Mouse (Mus musculus) lung, embryonic 14.5 days (tissue): Measurements from ENCODE around the gene Nav3. TPM values are rescaled to one million over a fixed set of nuclear protein-coding genes. Genes with fewer than 3 reads are reported as not detected.
A peak's percentile ranks its signal among the peaks of the same experiment; 100 is the strongest.

ENCODE experiments used
- ATAC-seq: fragments of 200-750 bp; cut with Nextera tagmentation; 2 replicates; pipeline ENCODE4 v1.8.0; 2017; ENCODE audit warnings: mild to moderate bottlenecking, moderate TSS enrichment, moderate library complexity; ENCODE audit not compliant: insufficient read depth
- DNase-seq: peaks from one replicate; pipeline ENCODE4 v3.0.0-alpha.2; 2015
- H3K27ac ChIP-seq: fragments of 300-500 bp; sonication (generic); 2 replicates; pipeline ENCODE4 v1.5.1; 2014; ENCODE audit warnings: low read depth, mild to moderate bottlenecking, moderate library complexity
- H3K27me3 ChIP-seq: fragments of 300-500 bp; sonication (generic); 2 replicates; pipeline ENCODE4 v1.6.1; 2014; ENCODE audit warnings: low read length, control low read depth; ENCODE audit not compliant: insufficient read depth
- H3K36me3 ChIP-seq: fragments of 300-500 bp; sonication (generic); 2 replicates; pipeline ENCODE4 v1.6.1; 2014; ENCODE audit warnings: control low read depth; ENCODE audit not compliant: insufficient read depth
- H3K4me1 ChIP-seq: fragments of 300-500 bp; sonication (generic); 2 replicates; pipeline ENCODE4 v1.6.1; 2014; ENCODE audit warnings: antibody characterized with exemption, control low read depth; ENCODE audit not compliant: insufficient read depth
- H3K4me2 ChIP-seq: fragments of 300-500 bp; sonication (generic); 2 replicates; pipeline ENCODE4 v1.6.1; 2014; ENCODE audit warnings: mild to moderate bottlenecking
- H3K4me3 ChIP-seq: fragments of 300-500 bp; sonication (generic); 2 replicates; pipeline ENCODE4 v1.5.1; 2014; ENCODE audit warnings: low read depth, low read length
- H3K9ac ChIP-seq: fragments of 300-500 bp; sonication (generic); 2 replicates; pipeline ENCODE4 v1.6.1; 2014
- H3K9me3 ChIP-seq: fragments of 300-500 bp; sonication (generic); 2 replicates; pipeline ENCODE4 v1.6.1; 2016; ENCODE audit warnings: low read depth, low read length, control low read depth
- CTCF ChIP-seq: IDR thresholded peaks from 2 replicates; pipeline ENCODE4 v1.5.1; 2016; ENCODE audit warnings: antibody characterized with exemption, low read depth
- WGBS: fragments of 180-500 bp; shearing (Covaris S2); extraction: QIAGEN DNeasy Blood & Tissue Kit; methylation state at CpG from one replicate; pipeline ENCODE4 v1.1.7; 2014; 5-methylcytosine and 5-hydroxymethylcytosine counted together
- polyA plus RNA-seq: library from polyadenylated mRNA; unstranded; fragments of >200 nt; fragmentation: Nextera tagmentation; extraction: Ambion mirVana; gene quantifications from 2 replicates; pipeline ENCODE4 v1.2.1, GENCODE M21; 2014

Gene Nav3
- polyA plus RNA-seq, 1 experiment from 2014 or later: 3.7 TPM

DNA sequence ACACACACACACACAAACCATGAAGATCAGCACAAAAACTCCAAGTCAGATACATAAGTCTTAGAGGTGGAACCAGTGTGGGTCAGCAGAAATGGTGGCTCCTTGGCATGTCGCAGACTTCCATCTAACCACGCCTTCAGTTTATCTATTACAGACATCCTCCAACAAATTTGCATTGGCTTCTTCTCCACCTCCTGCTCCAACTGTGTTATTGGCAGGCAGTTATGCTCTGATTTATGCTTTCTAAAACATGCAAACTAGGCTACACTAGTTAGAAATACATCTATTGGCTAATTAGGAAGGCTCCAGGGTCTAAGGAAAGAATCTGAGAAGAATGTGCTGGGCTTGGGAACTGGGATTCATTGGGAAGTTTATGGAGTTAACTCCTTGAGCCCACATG is 75.2 kb downstream of the Nav3 start:
- Histone ChIP-seq H3K27ac (no peak overlapping the region), H3K9ac (no peak overlapping the region), H3K36me3 (no peaks in the 10 kb centered on the region), H3K4me1 (no peaks in the 10 kb centered on the region), H3K9me3 (no peaks in the 10 kb centered on the region), H3K27me3 (no peaks in the 10 kb centered on the region), H3K4me2 (no peak overlapping the region), H3K4me3 (no peak overlapping the region)
- DNase-seq: no peak
- ATAC-seq: no peak
- no peak for TF ChIP-seq CTCF
- 86% methylated on average over 2 of the region's 2 CpGs for WGBS

GRCm38 (mm10) chr10:110372724-110373455 is 83.1 kb downstream of the Nav3 start:
- H3K4me3 ChIP-seq: no peak overlapping the region
- H3K9me3 ChIP-seq: no peaks in the 10 kb centered on the region
- TF ChIP-seq CTCF: no peak
- H3K36me3 ChIP-seq: no peaks in the 10 kb centered on the region
- H3K4me2 ChIP-seq: no peak overlapping the region
- ATAC-seq (0 out of 2 replicates have a peak, but pooled peaks have one; percentile 35), DNase-seq (peak; percentile 65)
- H3K9ac ChIP-seq: no peak overlapping the region
- H3K4me1 ChIP-seq: no peaks in the 10 kb centered on the region
- H3K27ac ChIP-seq: no peak overlapping the region
- no peaks in the 10 kb centered on the region for H3K27me3 ChIP-seq
- WGBS: 56% methylated on average over 11 of the region's 11 CpGs

DNA sequence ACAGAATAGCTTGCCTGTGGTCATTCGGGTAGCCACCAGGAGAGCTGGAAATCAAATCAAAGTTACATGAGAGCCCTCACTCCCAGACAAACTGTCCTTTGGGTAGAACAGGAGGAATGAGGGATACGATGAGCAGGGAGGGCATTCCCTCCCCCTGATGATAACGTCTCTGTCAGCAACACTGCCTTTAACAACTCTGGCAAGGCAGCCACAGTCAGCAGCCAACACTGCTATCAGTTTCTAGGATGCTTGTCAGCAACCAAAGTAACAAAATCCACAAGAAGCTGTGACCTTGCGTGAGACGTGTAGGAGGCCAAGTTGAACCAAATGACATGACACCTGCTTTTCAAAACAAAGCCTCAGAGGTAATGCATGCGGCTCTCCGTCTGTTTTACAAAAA is 103.9 kb downstream of the Nav3 start:
- DNase-seq: no peak
- no peak for TF ChIP-seq CTCF
- Histone ChIP-seq H3K9ac (no peak overlapping the region), H3K27ac (no peak overlapping the region), H3K4me3 (no peak overlapping the region), H3K9me3 (no peaks in the 10 kb centered on the region), H3K4me1 (no peaks in the 10 kb centered on the region), H3K4me2 (no peak overlapping the region), H3K36me3 (no peaks in the 10 kb centered on the region), H3K27me3 (no peaks in the 10 kb centered on the region)
- no peak for ATAC-seq
- 52% methylated on average over 7 of the region's 7 CpGs for WGBS

DNA sequence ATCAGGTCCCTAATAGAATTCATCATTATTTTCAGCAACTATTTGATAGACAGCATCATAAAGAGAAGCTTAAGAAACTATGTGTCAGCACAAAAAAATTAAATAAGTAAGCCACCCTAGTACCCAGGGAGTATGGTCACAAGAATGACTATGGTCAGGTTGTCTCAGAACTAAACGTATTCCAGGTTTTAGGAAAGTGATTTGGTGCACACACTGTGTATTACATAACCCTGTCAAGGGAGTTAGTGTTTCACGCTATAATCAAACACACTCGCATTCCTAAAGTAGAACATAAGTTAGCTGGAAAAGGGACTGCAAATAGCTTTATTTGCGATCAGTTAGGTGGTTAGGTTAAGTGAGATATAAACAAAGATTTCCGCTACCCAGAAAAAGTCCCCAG is 126.0 kb downstream of the Nav3 start:
- H3K27ac ChIP-seq: peak overlapping the region; percentile 63; the same call in 1 of the 2 replicates
- 47% methylated on average over 5 of the region's 5 CpGs for WGBS
- H3K4me2 ChIP-seq: no peak overlapping the region
- H3K9ac ChIP-seq: no peak overlapping the region
- no peaks in the 10 kb centered on the region for H3K4me1 ChIP-seq
- no peak overlapping the region for H3K4me3 ChIP-seq
- no peaks in the 10 kb centered on the region for H3K27me3 ChIP-seq
- ATAC-seq: peak; percentile 66; the same call in 1 of the 2 replicates
- DNase-seq: peak; percentile 32
- H3K9me3 ChIP-seq: no peaks in the 10 kb centered on the region
- no peak for TF ChIP-seq CTCF
- no peaks in the 10 kb centered on the region for H3K36me3 ChIP-seq

DNA sequence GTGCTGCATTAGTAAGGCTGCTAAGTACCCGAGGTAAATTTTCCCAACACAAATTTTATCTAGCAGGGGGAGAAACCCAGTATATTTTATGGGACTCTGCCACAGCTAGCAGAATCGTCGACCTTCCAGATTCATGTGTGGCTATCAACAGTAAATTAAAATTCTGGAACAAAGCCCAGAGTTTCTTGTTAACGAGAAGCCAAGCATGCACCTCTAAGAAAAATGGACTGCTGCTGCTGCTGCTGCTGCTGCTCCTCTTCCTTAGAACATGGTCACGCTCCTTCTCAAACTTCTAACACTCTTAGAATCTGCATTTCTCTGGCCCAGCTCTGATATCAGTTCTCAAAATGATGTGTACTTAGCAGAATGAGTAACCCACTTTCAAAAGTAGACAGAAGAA is 126.4 kb downstream of the Nav3 start:
- no peak for TF ChIP-seq CTCF
- Histone ChIP-seq H3K27me3 (no peaks in the 10 kb centered on the region), H3K4me1 (no peaks in the 10 kb centered on the region), H3K4me2 (no peak overlapping the region), H3K27ac (peak overlapping the region; percentile 63), H3K36me3 (no peaks in the 10 kb centered on the region), H3K4me3 (no peak overlapping the region), H3K9me3 (no peaks in the 10 kb centered on the region), H3K9ac (no peak overlapping the region)
- WGBS: 15% methylated on average over 5 of the region's 5 CpGs
- peak; percentile 83 for DNase-seq
- ATAC-seq: peak; percentile 61; the same call in 1 of the 2 replicates

DNA sequence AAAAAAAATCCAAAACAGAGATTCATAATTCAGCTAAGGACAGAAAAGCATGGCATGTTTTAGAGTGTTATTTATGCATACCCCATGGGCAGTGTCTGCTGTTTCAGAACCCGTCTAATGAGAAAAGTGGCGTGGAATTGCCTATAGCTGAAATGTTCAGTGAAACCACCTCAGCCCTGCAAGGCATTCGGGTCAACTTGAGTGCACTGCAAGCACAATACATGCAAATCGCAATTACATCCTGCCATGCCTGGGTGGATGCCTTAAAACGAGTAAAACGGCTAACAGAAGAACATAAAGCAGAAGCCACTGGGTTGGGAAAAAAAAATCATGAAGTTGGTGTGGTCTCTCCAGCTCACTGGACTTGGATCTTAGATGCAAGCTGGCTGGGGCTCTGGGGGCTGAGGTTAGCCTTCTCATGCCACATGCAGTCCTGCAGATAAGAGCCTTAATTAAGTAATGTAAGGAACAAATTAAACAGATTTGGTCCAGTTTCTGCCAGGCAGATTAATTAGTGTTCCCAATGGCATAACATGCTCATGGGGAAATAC is 133.8 kb downstream of the Nav3 start:
- H3K4me3 ChIP-seq: no peak overlapping the region
- no peak for ATAC-seq
- no peaks in the 10 kb centered on the region for H3K27me3 ChIP-seq
- no peak overlapping the region for H3K27ac ChIP-seq
- no peak overlapping the region for H3K9ac ChIP-seq
- H3K9me3 ChIP-seq: no peaks in the 10 kb centered on the region
- no peaks in the 10 kb centered on the region for H3K36me3 ChIP-seq
- no peak for TF ChIP-seq CTCF
- H3K4me2 ChIP-seq: no peak overlapping the region
- no peaks in the 10 kb centered on the region for H3K4me1 ChIP-seq
- DNase-seq: no peak
- 84% methylated on average over 6 of the region's 6 CpGs for WGBS

DNA sequence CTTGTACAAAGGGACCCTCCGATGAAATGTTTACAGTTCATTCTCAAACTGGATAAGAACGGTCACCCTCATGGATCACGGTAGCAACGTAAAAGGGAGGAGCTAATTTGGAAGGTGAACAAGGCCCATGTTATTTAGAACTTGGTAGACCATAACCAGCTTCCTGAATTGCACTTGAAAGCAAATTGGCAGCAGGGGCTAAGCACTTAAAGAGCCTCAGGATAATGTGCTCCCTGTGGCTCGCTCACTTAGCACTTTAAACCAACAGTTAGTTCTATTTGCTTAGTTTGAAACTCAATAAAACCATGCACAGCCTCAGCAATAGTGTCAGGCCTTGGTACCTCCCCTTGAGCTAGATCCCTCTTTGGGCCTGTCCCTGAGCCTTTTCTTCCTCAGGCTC is 138.7 kb downstream of the Nav3 start:
- Histone ChIP-seq H3K36me3 (no peaks in the 10 kb centered on the region), H3K4me2 (no peak overlapping the region), H3K9ac (no peak overlapping the region), H3K27me3 (no peaks in the 10 kb centered on the region), H3K4me1 (no peaks in the 10 kb centered on the region), H3K4me3 (no peak overlapping the region), H3K27ac (no peak overlapping the region), H3K9me3 (no peaks in the 10 kb centered on the region)
- no peak for TF ChIP-seq CTCF
- DNase-seq (peak; percentile 20), ATAC-seq (peak; percentile 64)
- WGBS: 59% methylated on average over 5 of the region's 5 CpGs
